Mouse (Mus musculus) kidney, postnatal 36 days (tissue): ENCODE data around the gene Susd4.
A peak's percentile ranks its signal among the peaks of the same experiment; 100 is the strongest.

Experiments
- DNase-seq, 2 experiments: peaks; one replicate each; pipeline ENCODE4 v3.0.0; 2021 to 2022; ENCODE audit warnings: mixed read lengths in 2 of 2

Susd4 gene

GRCm38 (mm10) chr1:182763716-182764461, at the start of gene Susd4:
Susd4 (plus strand) TSS chr1:182763860.
- DNase-seq, result peak; percentile 33 to 68

- no peak for DNase-seq
These were observed 49.3 kb upstream of the Susd4 start for GRCm38 (mm10) chr1:182714236-182714935.

- peak; percentile 36 to 45 for DNase-seq
These were observed 36.1 kb upstream of the Susd4 start for GRCm38 (mm10) chr1:182727541-182727940.

- no peak for DNase-seq
These were observed 34.7 kb upstream of the Susd4 start for GRCm38 (mm10) chr1:182729002-182729401.

- DNase-seq, result peak in 1 of 2 experiments; percentile 30
These were observed 31.0 kb upstream of the Susd4 start for GRCm38 (mm10) chr1:182732695-182733094.

GRCm38 (mm10) chr1:182735891-182736290, 27.8 kb upstream of the Susd4 start:
- DNase-seq, result no peak

- no peak for DNase-seq
These were observed 16.6 kb upstream of the Susd4 start for GRCm38 (mm10) chr1:182747081-182747480.

GRCm38 (mm10) chr1:182747834-182748233, 15.8 kb upstream of the Susd4 start:
- no peak for DNase-seq

GRCm38 (mm10) chr1:182749080-182749479, 14.6 kb upstream of the Susd4 start, which contains the start of gene Ccdc185:
Ccdc185 (minus strand) TSS chr1:182749180.
- DNase-seq, result no peak

- no peak for DNase-seq
These were observed 12.4 kb upstream of the Susd4 start for GRCm38 (mm10) chr1:182751301-182751700.

GRCm38 (mm10) chr1:182753694-182754093, 10.0 kb upstream of the Susd4 start:
- DNase-seq, result no peak

GRCm38 (mm10) chr1:182754865-182755264, 8.8 kb upstream of the Susd4 start:
- DNase-seq, result no peak

GRCm38 (mm10) chr1:182758783-182759182, 4.9 kb upstream of the Susd4 start:
- DNase-seq, result no peak

- DNase-seq, result no peak
These were observed 407 bp upstream of the Susd4 start for GRCm38 (mm10) chr1:182763191-182763715.

- DNase-seq, result no peak
These were observed 1.1 kb downstream of the Susd4 start for GRCm38 (mm10) chr1:182764541-182765281.

- no peak for DNase-seq
These were observed 11.9 kb downstream of the Susd4 start for GRCm38 (mm10) chr1:182775576-182775975.

- DNase-seq, result peak in 1 of 2 experiments; percentile 17
These were observed 13.2 kb downstream of the Susd4 start for GRCm38 (mm10) chr1:182776749-182777410.

- no peak for DNase-seq
These were observed 14.6 kb downstream of the Susd4 start for GRCm38 (mm10) chr1:182778225-182778624.

- no peak for DNase-seq
These were observed 15.4 kb downstream of the Susd4 start for GRCm38 (mm10) chr1:182779024-182779520.

- no peak for DNase-seq
These were observed 20.1 kb downstream of the Susd4 start for GRCm38 (mm10) chr1:182783774-182784173.

- peak in 1 of 2 experiments; percentile 19 for DNase-seq
These were observed 21.1 kb downstream of the Susd4 start for GRCm38 (mm10) chr1:182784784-182785183.

- peak in 1 of 2 experiments; percentile 11 for DNase-seq
These were observed 21.8 kb downstream of the Susd4 start for GRCm38 (mm10) chr1:182785504-182785903.
